Comparison of ENCODE assay signal across 7 mouse cellular contexts in the genomic region with DNA sequence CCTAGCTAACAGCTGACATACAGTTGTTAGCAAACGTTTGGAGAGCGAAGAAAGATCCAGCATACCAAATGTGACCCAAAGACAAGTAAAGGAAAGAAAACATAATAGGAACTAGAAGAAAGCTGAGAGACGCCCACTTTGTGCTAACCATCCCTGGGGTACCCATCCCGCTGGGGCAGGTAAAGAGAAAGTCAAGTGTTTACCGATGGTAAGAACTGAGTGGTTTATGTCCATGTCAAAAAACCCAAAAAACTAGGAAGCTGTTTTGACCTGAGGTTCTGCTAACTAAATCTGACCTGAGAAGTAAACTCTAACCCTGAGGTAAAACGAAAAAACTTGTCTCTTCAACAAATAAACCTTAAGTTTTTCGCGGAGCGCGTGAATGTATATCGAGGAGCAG. TPM values are rescaled to one million over a fixed set of nuclear protein-coding genes. Genes with fewer than 3 reads are reported as not detected.
DNase-seq lines count a peak whose midpoint lies in the region; ATAC-seq lines count a peak whose summit lies in the region.

No protein-coding gene starts in this region.

- H3K4me1 ChIP-seq in neural tube, embryonic 11.5 days (ENCODE audit: control insufficient read depth, insufficient read depth, low read length), result peaks cover 5% of the 10 kb centered on the region; the same call in 1 of the 2 replicates
- 0 out of 2 replicates have a peak, but pooled peaks cover 6% of the 10 kb centered on the region for H3K4me1 ChIP-seq in forebrain, embryonic 11.5 days (replicated peaks; ENCODE audit: control insufficient read depth, insufficient read depth, low read length)
- peaks cover 38% of the 10 kb centered on the region for H3K4me1 ChIP-seq in liver, embryonic 12.5 days
- H3K4me1 ChIP-seq in stomach, embryonic 16.5 days (ENCODE audit: control insufficient read depth, insufficient read depth, low read length), result peaks cover 8% of the 10 kb centered on the region

- H3K27ac ChIP-seq in neural tube, embryonic 11.5 days (ENCODE audit: low read depth, low read length), result no peak overlapping the region
- no peak overlapping the region for H3K27ac ChIP-seq in forebrain, embryonic 11.5 days (ENCODE audit: low read depth, low read length)
- H3K27ac ChIP-seq in liver, embryonic 12.5 days, result no peak overlapping the region
- no peak overlapping the region for H3K27ac ChIP-seq in stomach, embryonic 16.5 days (ENCODE audit: low read length)

- ATAC-seq in neural tube, embryonic 11.5 days (ENCODE audit: insufficient read depth, low FRiP score, low TSS enrichment), result peak; percentile 10; the same call in 1 of the 2 replicates
- ATAC-seq in forebrain, embryonic 11.5 days (replicated peaks; ENCODE audit: low FRiP score), result peak; percentile 22; the same call in 1 of the 2 replicates
- no peak for ATAC-seq in liver, embryonic 12.5 days
- no peak for ATAC-seq in stomach, embryonic 16.5 days (ENCODE audit: insufficient read depth, low FRiP score)

- intact Hi-C loops in left cerebral cortex, postnatal 10 days (cut with DNase I), result no loop called here

- H3K27me3 ChIP-seq in neural tube, embryonic 11.5 days (ENCODE audit: control insufficient read depth, insufficient read depth, low read length), result no peaks in the 10 kb centered on the region
- H3K27me3 ChIP-seq in forebrain, embryonic 11.5 days (ENCODE audit: control insufficient read depth, insufficient read depth, low read length), result no peaks in the 10 kb centered on the region
- H3K27me3 ChIP-seq in liver, embryonic 12.5 days (replicated peaks), result no peaks in the 10 kb centered on the region
- H3K27me3 ChIP-seq in stomach, embryonic 16.5 days (ENCODE audit: control insufficient read depth, insufficient read depth, low read length), result no peaks in the 10 kb centered on the region

- H3K4me3 ChIP-seq in neural tube, embryonic 11.5 days (ENCODE audit: low read depth, low read length), result peak overlapping the region; percentile 62
- peak overlapping the region; percentile 63 for H3K4me3 ChIP-seq in forebrain, embryonic 11.5 days (ENCODE audit: low read depth, low read length)
- H3K4me3 ChIP-seq in liver, embryonic 12.5 days, result peak overlapping the region; percentile 76
- H3K4me3 ChIP-seq in stomach, embryonic 16.5 days (replicated peaks; ENCODE audit: low read length), result peak overlapping the region; percentile 63

- H3K9me3 ChIP-seq in neural tube, embryonic 11.5 days (ENCODE audit: control insufficient read depth, low read length), result no peaks in the 10 kb centered on the region
- H3K9me3 ChIP-seq in forebrain, embryonic 11.5 days (ENCODE audit: control insufficient read depth, low read length), result no peaks in the 10 kb centered on the region
- H3K9me3 ChIP-seq in liver, embryonic 12.5 days (replicated peaks), result no peaks in the 10 kb centered on the region
- H3K9me3 ChIP-seq in stomach, embryonic 16.5 days (replicated peaks; ENCODE audit: control insufficient read depth, low read length), result no peaks in the 10 kb centered on the region

- peak overlapping the region; percentile 65 for H3K4me2 ChIP-seq in neural tube, embryonic 11.5 days (ENCODE audit: low read depth)
- H3K4me2 ChIP-seq in forebrain, embryonic 11.5 days (ENCODE audit: low read depth, low read length, severe bottlenecking), result peak overlapping the region; percentile 54
- H3K4me2 ChIP-seq in liver, embryonic 12.5 days, result peak overlapping the region; percentile 78
- H3K4me2 ChIP-seq in stomach, embryonic 16.5 days (ENCODE audit: low read depth, low read length), result peak overlapping the region; percentile 86

- 14% methylated on average over 11 of the region's 11 CpGs for WGBS in neural tube, embryonic 11.5 days
- WGBS in forebrain, embryonic 11.5 days, result 14% methylated on average over 11 of the region's 11 CpGs
- 14% methylated on average over 11 of the region's 11 CpGs for WGBS in liver, embryonic 12.5 days (ENCODE audit: insufficient replicate concordance)
- WGBS in stomach, embryonic 16.5 days, result 12% methylated on average over 11 of the region's 11 CpGs

- H3K36me3 ChIP-seq in neural tube, embryonic 11.5 days (ENCODE audit: control insufficient read depth, insufficient read depth, low read length), result no peaks in the 10 kb centered on the region
- H3K36me3 ChIP-seq in forebrain, embryonic 11.5 days (ENCODE audit: control insufficient read depth, insufficient read depth, low read length), result no peaks in the 10 kb centered on the region; the same call in 1 of the 2 replicates
- H3K36me3 ChIP-seq in liver, embryonic 12.5 days, result peaks cover 21% of the 10 kb centered on the region
- peaks cover 5% of the 10 kb centered on the region; the same call in 1 of the 2 replicates for H3K36me3 ChIP-seq in stomach, embryonic 16.5 days (ENCODE audit: control insufficient read depth, insufficient read depth, low read length)

- no peak overlapping the region for H3K9ac ChIP-seq in neural tube, embryonic 11.5 days (ENCODE audit: low read length)
- no peak overlapping the region for H3K9ac ChIP-seq in forebrain, embryonic 11.5 days (ENCODE audit: low read length)
- peak overlapping the region; percentile 80; the same call in 1 of the 2 replicates for H3K9ac ChIP-seq in liver, embryonic 12.5 days
- peak overlapping the region; percentile 79 for H3K9ac ChIP-seq in stomach, embryonic 16.5 days (ENCODE audit: low read length)

- no peak for DNase-seq in neural tube, embryonic 11.5 days (ENCODE audit: low spot score)
- no peak for DNase-seq in neural tube, embryonic 10.5 days (ENCODE audit: extremely low spot score, low spot score)
- no peak for DNase-seq in forebrain, embryonic 11.5 days (ENCODE audit: low spot score)
- no peak for DNase-seq in left cerebral cortex, postnatal 10 days (ENCODE audit: extremely low spot score in 1 of 2, low spot score in 2 of 2)
- no peak for DNase-seq in B cell, adult 2 months

RNA-seq across cellular contexts. Expression of gene Aste1, which starts 0.5 kb away (rescaled TPM):
- 12.6 and 14.1 TPM in 2 replicates for polyA plus RNA-seq in neural tube, embryonic 11.5 days (2014; fragmentation: Nextera tagmentation; extraction: Ambion mirVana)
- polyA plus RNA-seq in forebrain, embryonic 11.5 days (2014; fragmentation: Nextera tagmentation; extraction: Ambion mirVana), result 10.9 and 20.5 TPM in 2 replicates
- 7.8 and 9.1 TPM in 2 replicates for polyA plus RNA-seq in liver, embryonic 12.5 days (2016; fragmentation: Nextera tagmentation; extraction: Ambion mirVana)
- polyA plus RNA-seq in stomach, embryonic 16.5 days (2015; fragmentation: Nextera tagmentation; extraction: Ambion mirVana), result 11.2 and 14.1 TPM in 2 replicates
- total RNA-seq in left cerebral cortex, postnatal 10 days (2021), result 10 to 100 TPM in 1 of 2 experiments, 1 to 10 TPM in 1; 8.9 to 11.7 TPM

RNA-seq across cellular contexts. Expression of gene Nek11, which starts 0.6 kb away (rescaled TPM):
- polyA plus RNA-seq in neural tube, embryonic 11.5 days (2014; fragmentation: Nextera tagmentation; extraction: Ambion mirVana), result 0.54 and 1.1 TPM in 2 replicates
- polyA plus RNA-seq in forebrain, embryonic 11.5 days (2014; fragmentation: Nextera tagmentation; extraction: Ambion mirVana), result 0.28 and 0.63 TPM in 2 replicates
- 0.07 and 0.10 TPM in 2 replicates for polyA plus RNA-seq in liver, embryonic 12.5 days (2016; fragmentation: Nextera tagmentation; extraction: Ambion mirVana)
- 0.27 and 0.32 TPM in 2 replicates for polyA plus RNA-seq in stomach, embryonic 16.5 days (2015; fragmentation: Nextera tagmentation; extraction: Ambion mirVana)
- 1 to 10 TPM; 1.6 to 1.7 TPM for total RNA-seq in left cerebral cortex, postnatal 10 days (2021)

Comparison
In these comparisons a context has a peak if more than half of its experiments do, and no peak if none do; other contexts are left out.
1. ATAC-seq: peak in neural tube, embryonic 11.5 days (single experiment) and forebrain, embryonic 11.5 days (single experiment); none in liver, embryonic 12.5 days (single experiment) and stomach, embryonic 16.5 days (single experiment).
2. H3K9ac ChIP-seq: peak in liver, embryonic 12.5 days (single experiment) and stomach, embryonic 16.5 days (single experiment); none in neural tube, embryonic 11.5 days (single experiment) and forebrain, embryonic 11.5 days (single experiment).
3. Peak in every context shown above with its lines, with median percentiles within 50 percentile points of each other: H3K4me2 ChIP-seq and H3K4me3 ChIP-seq.